Mouse (Mus musculus): ENCODE data around the gene Card10. TPM values are rescaled to one million over a fixed set of nuclear protein-coding genes. Genes with fewer than 3 reads are reported as not detected.

Card10 gene
- polyA plus RNA-seq, 1 experiment from 2014 or later: 6.5 TPM

DNA sequence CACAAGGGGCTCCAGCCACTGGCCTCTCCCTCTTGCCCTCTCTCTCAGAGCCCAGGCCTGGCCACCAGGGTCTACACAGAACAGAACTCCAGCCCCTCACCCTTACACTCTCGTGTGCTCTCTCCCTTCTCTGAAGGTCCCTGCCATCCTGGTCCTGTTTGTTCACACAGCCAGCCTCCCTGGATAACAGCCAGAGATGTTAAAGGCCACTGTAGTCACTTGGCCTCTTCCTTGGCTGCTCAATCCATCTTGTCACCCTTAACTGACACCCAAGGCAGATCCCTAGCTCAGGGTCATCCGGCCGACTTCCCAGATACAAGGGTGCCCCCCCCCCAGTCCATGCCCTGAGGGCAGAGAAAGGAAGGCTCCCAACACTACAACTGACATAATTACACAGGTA is 47.6 kb downstream of the Card10 start:
- Histone ChIP-seq H3K4me1 (ENCODE audit: control insufficient read depth, insufficient read depth, low read length) (no peaks in the 10 kb centered on the region), H3K4me2 (replicated peaks; ENCODE audit: low read depth, low read length) (no peak overlapping the region), H3K27ac (ENCODE audit: low read length) (no peak overlapping the region), H3K36me3 (ENCODE audit: control insufficient read depth, insufficient read depth, low read length) (no peaks in the 10 kb centered on the region), H3K9ac (replicated peaks; ENCODE audit: low read depth, low read length) (no peak overlapping the region), H3K4me3 (ENCODE audit: low read depth, low read length) (no peak overlapping the region), H3K9me3 (ENCODE audit: control insufficient read depth, low read depth, low read length) (no peaks in the 10 kb centered on the region), H3K27me3 (ENCODE audit: control insufficient read depth, insufficient read depth, low read length) (no peaks in the 10 kb centered on the region)
- WGBS: 45% methylated on average over 3 of the region's 3 CpGs
- no peak for ATAC-seq (ENCODE audit: insufficient number of reproducible peaks, insufficient read depth, low FRiP score, low read depth)

DNA sequence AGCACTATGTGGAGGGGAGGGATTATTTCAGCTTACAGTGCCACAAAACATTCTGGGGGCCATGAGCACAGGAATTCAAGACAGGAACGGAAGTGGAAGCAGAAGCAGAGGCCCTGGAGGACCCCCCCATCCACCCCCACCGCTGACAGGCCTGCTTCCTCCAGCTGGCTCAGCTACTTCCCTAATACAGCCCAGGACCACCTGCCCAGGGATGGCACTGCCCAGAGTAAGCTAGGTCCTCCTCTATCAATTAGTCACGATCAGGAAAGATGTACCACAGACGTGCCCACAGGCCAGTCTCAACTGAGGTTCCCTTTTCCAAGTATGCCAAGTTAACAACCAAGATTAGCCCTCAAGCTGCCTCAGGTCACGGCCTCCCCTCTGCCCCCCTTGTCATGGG is 48.7 kb downstream of the Card10 start:
- no peak overlapping the region for H3K4me2 ChIP-seq (replicated peaks; ENCODE audit: low read depth, low read length)
- H3K27ac ChIP-seq (ENCODE audit: low read length): no peak overlapping the region
- no peaks in the 10 kb centered on the region for H3K9me3 ChIP-seq (ENCODE audit: control insufficient read depth, low read depth, low read length)
- H3K27me3 ChIP-seq (ENCODE audit: control insufficient read depth, insufficient read depth, low read length): no peaks in the 10 kb centered on the region
- H3K4me3 ChIP-seq (ENCODE audit: low read depth, low read length): no peak overlapping the region
- no peaks in the 10 kb centered on the region for H3K36me3 ChIP-seq (ENCODE audit: control insufficient read depth, insufficient read depth, low read length)
- ATAC-seq (ENCODE audit: insufficient number of reproducible peaks, insufficient read depth, low FRiP score, low read depth): no peak
- no peak overlapping the region for H3K9ac ChIP-seq (replicated peaks; ENCODE audit: low read depth, low read length)
- 77% methylated on average over 5 of the region's 5 CpGs for WGBS
- no peaks in the 10 kb centered on the region for H3K4me1 ChIP-seq (ENCODE audit: control insufficient read depth, insufficient read depth, low read length)

DNA sequence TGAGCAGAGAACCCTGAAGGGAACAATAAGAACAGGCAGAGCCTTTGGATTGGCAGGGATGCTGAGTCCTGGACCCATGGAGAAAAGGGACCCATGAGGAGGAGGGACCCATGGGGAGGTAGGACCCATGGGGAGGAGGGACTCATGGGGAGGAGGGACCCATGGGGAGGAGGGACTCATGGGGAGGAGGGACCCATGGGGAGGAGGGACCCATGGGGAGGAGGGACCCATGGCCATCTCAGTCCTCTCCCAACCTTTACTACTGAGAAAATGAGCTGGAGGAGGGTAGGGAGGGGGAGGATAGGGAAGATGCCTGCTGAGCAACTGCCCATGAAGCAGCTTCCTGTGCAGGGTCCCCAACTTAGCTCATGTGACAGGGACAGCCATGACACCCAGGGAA is 49.9 kb downstream of the Card10 start:
- no peaks in the 10 kb centered on the region for H3K27me3 ChIP-seq (ENCODE audit: control insufficient read depth, insufficient read depth, low read length)
- H3K36me3 ChIP-seq (ENCODE audit: control insufficient read depth, insufficient read depth, low read length): no peaks in the 10 kb centered on the region
- no peak overlapping the region for H3K4me2 ChIP-seq (replicated peaks; ENCODE audit: low read depth, low read length)
- H3K27ac ChIP-seq (ENCODE audit: low read length): no peak overlapping the region
- ATAC-seq (ENCODE audit: insufficient number of reproducible peaks, insufficient read depth, low FRiP score, low read depth): no peak
- no peaks in the 10 kb centered on the region for H3K9me3 ChIP-seq (ENCODE audit: control insufficient read depth, low read depth, low read length)
- no peak overlapping the region for H3K9ac ChIP-seq (replicated peaks; ENCODE audit: low read depth, low read length)
- no peak overlapping the region for H3K4me3 ChIP-seq (ENCODE audit: low read depth, low read length)
- no peaks in the 10 kb centered on the region for H3K4me1 ChIP-seq (ENCODE audit: control insufficient read depth, insufficient read depth, low read length)

GRCm38 (mm10) chr15:78750608-78751350 is 52.1 kb downstream of the Card10 start:
- Histone ChIP-seq H3K4me1 (ENCODE audit: control insufficient read depth, insufficient read depth, low read length) (no peaks in the 10 kb centered on the region), H3K4me3 (ENCODE audit: low read depth, low read length) (no peak overlapping the region), H3K27me3 (ENCODE audit: control insufficient read depth, insufficient read depth, low read length) (no peaks in the 10 kb centered on the region), H3K9ac (replicated peaks; ENCODE audit: low read depth, low read length) (no peak overlapping the region), H3K36me3 (ENCODE audit: control insufficient read depth, insufficient read depth, low read length) (no peaks in the 10 kb centered on the region), H3K4me2 (replicated peaks; ENCODE audit: low read depth, low read length) (no peak overlapping the region), H3K27ac (ENCODE audit: low read length) (no peak overlapping the region), H3K9me3 (ENCODE audit: control insufficient read depth, low read depth, low read length) (no peaks in the 10 kb centered on the region)
- 56% methylated on average over 6 of the region's 6 CpGs for WGBS
- no peak for ATAC-seq (ENCODE audit: insufficient number of reproducible peaks, insufficient read depth, low FRiP score, low read depth)

GRCm38 (mm10) chr15:78749855-78750254 is 53.0 kb downstream of the Card10 start:
- no peak overlapping the region for H3K27ac ChIP-seq (ENCODE audit: low read length)
- no peaks in the 10 kb centered on the region for H3K36me3 ChIP-seq (ENCODE audit: control insufficient read depth, insufficient read depth, low read length)
- no peaks in the 10 kb centered on the region for H3K27me3 ChIP-seq (ENCODE audit: control insufficient read depth, insufficient read depth, low read length)
- ATAC-seq (ENCODE audit: insufficient number of reproducible peaks, insufficient read depth, low FRiP score, low read depth): no peak
- 36% methylated on average over 5 of the region's 5 CpGs for WGBS
- no peaks in the 10 kb centered on the region for H3K4me1 ChIP-seq (ENCODE audit: control insufficient read depth, insufficient read depth, low read length)
- H3K9ac ChIP-seq (replicated peaks; ENCODE audit: low read depth, low read length): no peak overlapping the region
- no peaks in the 10 kb centered on the region for H3K9me3 ChIP-seq (ENCODE audit: control insufficient read depth, low read depth, low read length)
- H3K4me2 ChIP-seq (replicated peaks; ENCODE audit: low read depth, low read length): no peak overlapping the region
- no peak overlapping the region for H3K4me3 ChIP-seq (ENCODE audit: low read depth, low read length)

DNA sequence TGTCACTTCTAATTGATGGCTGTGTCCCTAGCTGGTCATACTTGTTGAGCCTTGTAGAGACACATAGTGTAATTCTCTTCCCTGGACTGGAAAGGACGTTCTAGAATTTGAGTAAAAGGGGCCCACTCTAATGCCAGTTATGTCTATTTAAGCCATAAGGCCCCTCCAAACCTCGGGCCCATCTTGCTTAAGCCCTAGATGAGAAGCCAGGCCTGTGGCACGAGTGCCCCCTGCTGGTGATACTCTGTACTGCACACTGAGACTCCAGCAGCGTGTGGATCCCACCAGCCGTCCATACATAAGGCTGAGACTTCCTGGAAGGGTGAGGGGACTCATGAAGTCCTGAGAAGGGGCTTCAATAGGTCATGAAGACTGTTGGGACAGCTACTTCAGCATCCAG is 58.6 kb downstream of the Card10 start:
- no peaks in the 10 kb centered on the region for H3K27me3 ChIP-seq (ENCODE audit: control insufficient read depth, insufficient read depth, low read length)
- ATAC-seq (ENCODE audit: insufficient number of reproducible peaks, insufficient read depth, low FRiP score, low read depth): no peak
- H3K9ac ChIP-seq (replicated peaks; ENCODE audit: low read depth, low read length): no peak overlapping the region
- no peaks in the 10 kb centered on the region for H3K36me3 ChIP-seq (ENCODE audit: control insufficient read depth, insufficient read depth, low read length)
- H3K4me2 ChIP-seq (replicated peaks; ENCODE audit: low read depth, low read length): no peak overlapping the region
- no peak overlapping the region for H3K27ac ChIP-seq (ENCODE audit: low read length)
- no peak overlapping the region for H3K4me3 ChIP-seq (ENCODE audit: low read depth, low read length)
- H3K4me1 ChIP-seq (ENCODE audit: control insufficient read depth, insufficient read depth, low read length): no peaks in the 10 kb centered on the region
- 4% methylated on average over 5 of the region's 5 CpGs for WGBS
- H3K9me3 ChIP-seq (ENCODE audit: control insufficient read depth, low read depth, low read length): no peaks in the 10 kb centered on the region

GRCm38 (mm10) chr15:78742831-78743230 is 60.0 kb downstream of the Card10 start:
- Histone ChIP-seq H3K9me3 (ENCODE audit: control insufficient read depth, low read depth, low read length) (no peaks in the 10 kb centered on the region), H3K4me3 (ENCODE audit: low read depth, low read length) (no peak overlapping the region), H3K27me3 (ENCODE audit: control insufficient read depth, insufficient read depth, low read length) (no peaks in the 10 kb centered on the region), H3K36me3 (ENCODE audit: control insufficient read depth, insufficient read depth, low read length) (no peaks in the 10 kb centered on the region), H3K27ac (ENCODE audit: low read length) (no peak overlapping the region), H3K9ac (replicated peaks; ENCODE audit: low read depth, low read length) (no peak overlapping the region), H3K4me2 (replicated peaks; ENCODE audit: low read depth, low read length) (no peak overlapping the region), H3K4me1 (ENCODE audit: control insufficient read depth, insufficient read depth, low read length) (no peaks in the 10 kb centered on the region)
- WGBS: 94% methylated on average over 10 of the region's 10 CpGs
- no peak for ATAC-seq (ENCODE audit: insufficient number of reproducible peaks, insufficient read depth, low FRiP score, low read depth)

- H3K4me3 ChIP-seq (ENCODE audit: low read depth, low read length): no peak overlapping the region
- WGBS: 52% methylated on average over 12 of the region's 12 CpGs
- no peak overlapping the region for H3K27ac ChIP-seq (ENCODE audit: low read length)
- H3K36me3 ChIP-seq (ENCODE audit: control insufficient read depth, insufficient read depth, low read length): no peaks in the 10 kb centered on the region
- H3K4me2 ChIP-seq (replicated peaks; ENCODE audit: low read depth, low read length): no peak overlapping the region
- 0 out of 2 replicates have a peak, but pooled peaks cover 3% of the 10 kb centered on the region for H3K4me1 ChIP-seq (ENCODE audit: control insufficient read depth, insufficient read depth, low read length)
- no peaks in the 10 kb centered on the region for H3K27me3 ChIP-seq (ENCODE audit: control insufficient read depth, insufficient read depth, low read length)
- no peak for ATAC-seq (ENCODE audit: insufficient number of reproducible peaks, insufficient read depth, low FRiP score, low read depth)
- H3K9me3 ChIP-seq (ENCODE audit: control insufficient read depth, low read depth, low read length): no peaks in the 10 kb centered on the region
- H3K9ac ChIP-seq (replicated peaks; ENCODE audit: low read depth, low read length): no peak overlapping the region
These were observed 62.2 kb downstream of the Card10 start for GRCm38 (mm10) chr15:78740662-78741061.

GRCm38 (mm10) chr15:78737146-78737545 is 65.7 kb downstream of the Card10 start:
- H3K27me3 ChIP-seq (ENCODE audit: control insufficient read depth, insufficient read depth, low read length): no peaks in the 10 kb centered on the region
- 0 out of 2 replicates have a peak, but pooled peaks cover 7% of the 10 kb centered on the region for H3K4me1 ChIP-seq (ENCODE audit: control insufficient read depth, insufficient read depth, low read length)
- H3K4me2 ChIP-seq (replicated peaks; ENCODE audit: low read depth, low read length): no peak overlapping the region
- H3K4me3 ChIP-seq (ENCODE audit: low read depth, low read length): no peak overlapping the region
- no peaks in the 10 kb centered on the region for H3K36me3 ChIP-seq (ENCODE audit: control insufficient read depth, insufficient read depth, low read length)
- H3K27ac ChIP-seq (ENCODE audit: low read length): no peak overlapping the region
- H3K9me3 ChIP-seq (ENCODE audit: control insufficient read depth, low read depth, low read length): no peaks in the 10 kb centered on the region
- ATAC-seq (ENCODE audit: insufficient number of reproducible peaks, insufficient read depth, low FRiP score, low read depth): no peak
- WGBS: 42% methylated on average over 6 of the region's 6 CpGs
- no peak overlapping the region for H3K9ac ChIP-seq (replicated peaks; ENCODE audit: low read depth, low read length)

All from stomach, embryonic 14.5 days (tissue).